In genomic region chr10:34282420-34283238, GRCm38 (mm10) we compare ENCODE assay signal across 8 mouse cellular contexts. TPM values are rescaled to one million over a fixed set of nuclear protein-coding genes. Genes with fewer than 3 reads are reported as not detected.
A peak's percentile ranks its signal among the peaks of the same experiment; 100 is the strongest.
DNase-seq lines count a peak whose midpoint lies in the region; ATAC-seq and TF ChIP-seq lines count a peak whose summit lies in the region.

No protein-coding gene starts in this region.

- H3K36me3 ChIP-seq in intestine, postnatal 0 days (ENCODE audit: control insufficient read depth, insufficient read depth): 0 out of 2 replicates have a peak, but pooled peaks cover 2% of the 10 kb centered on the region
- peaks cover 7% of the 10 kb centered on the region for H3K36me3 ChIP-seq in limb, embryonic 15.5 days
- H3K36me3 ChIP-seq in midbrain, embryonic 13.5 days: peaks cover 10% of the 10 kb centered on the region

- peak overlapping the region; percentile 87 for H3K4me2 ChIP-seq in intestine, postnatal 0 days (replicated peaks; ENCODE audit: low read depth)
- peak overlapping the region; percentile 57 for H3K4me2 ChIP-seq in limb, embryonic 15.5 days
- H3K4me2 ChIP-seq in midbrain, embryonic 13.5 days (replicated peaks): peak overlapping the region; percentile 93

- 2% methylated on average over 47 of the region's 47 CpGs for WGBS in intestine, postnatal 0 days
- 3% methylated on average over 47 of the region's 47 CpGs for WGBS in limb, embryonic 15.5 days
- WGBS in midbrain, embryonic 13.5 days: 3% methylated on average over 47 of the region's 47 CpGs

- peak; percentile 9 for ATAC-seq in common myeloid progenitor, adult 5-6 weeks (replicated peaks; ENCODE audit: low read depth, poor library complexity, severe bottlenecking)
- peak; percentile 38 for ATAC-seq in granulocyte monocyte progenitor cell, adult 5-6 weeks (replicated peaks; ENCODE audit: poor library complexity, severe bottlenecking)
- ATAC-seq in intestine, postnatal 0 days: peak; percentile 78
- ATAC-seq in limb, embryonic 15.5 days (ENCODE audit: insufficient number of reproducible peaks, low FRiP score, low TSS enrichment, low read depth): peak; percentile 52; the same call in 1 of the 2 replicates
- ATAC-seq in midbrain, embryonic 13.5 days: peak; percentile 7

- H3K27ac ChIP-seq in intestine, postnatal 0 days (ENCODE audit: low read depth, low read length): peak overlapping the region; percentile 61
- peak overlapping the region; percentile 90 for H3K27ac ChIP-seq in limb, embryonic 15.5 days
- peak overlapping the region; percentile 90 for H3K27ac ChIP-seq in midbrain, embryonic 13.5 days

- peak overlapping the region; percentile 98 for H3K4me3 ChIP-seq in intestine, postnatal 0 days (ENCODE audit: low read depth, low read length)
- H3K4me3 ChIP-seq in limb, embryonic 15.5 days: peak overlapping the region; percentile 96
- peak overlapping the region; percentile 96 for H3K4me3 ChIP-seq in midbrain, embryonic 13.5 days (replicated peaks)

- H3K4me1 ChIP-seq in intestine, postnatal 0 days (replicated peaks; ENCODE audit: control insufficient read depth, insufficient read depth, low read length): 0 out of 2 replicates have a peak, but pooled peaks cover 3% of the 10 kb centered on the region
- peaks cover 21% of the 10 kb centered on the region for H3K4me1 ChIP-seq in limb, embryonic 15.5 days
- peaks cover 26% of the 10 kb centered on the region for H3K4me1 ChIP-seq in midbrain, embryonic 13.5 days (replicated peaks)

- H3K9me3 ChIP-seq in intestine, postnatal 0 days (ENCODE audit: control insufficient read depth): no peaks in the 10 kb centered on the region
- no peaks in the 10 kb centered on the region for H3K9me3 ChIP-seq in limb, embryonic 15.5 days
- no peaks in the 10 kb centered on the region for H3K9me3 ChIP-seq in midbrain, embryonic 13.5 days

- no peaks in the 10 kb centered on the region for H3K27me3 ChIP-seq in intestine, postnatal 0 days (replicated peaks; ENCODE audit: control insufficient read depth, insufficient read depth, low read length)
- H3K27me3 ChIP-seq in limb, embryonic 15.5 days: no peaks in the 10 kb centered on the region
- no peaks in the 10 kb centered on the region for H3K27me3 ChIP-seq in midbrain, embryonic 13.5 days

- TF ChIP-seq CTCF in intestine, postnatal 0 days (IDR thresholded peaks at IDR 0.05; ENCODE audit: low read depth): no peak

- DNase-seq in 416B (ENCODE audit: low read depth) (peak; percentile 38), R1 (ENCODE audit: low read depth, low spot score) (peak; percentile 53)
- peak; percentile 75 for DNase-seq in testis, postnatal 10 days (ENCODE audit: low spot score)

- peak overlapping the region; percentile 98 for H3K9ac ChIP-seq in intestine, postnatal 0 days (ENCODE audit: low read depth, low read length)
- H3K9ac ChIP-seq in limb, embryonic 15.5 days: peak overlapping the region; percentile 92
- H3K9ac ChIP-seq in midbrain, embryonic 13.5 days (replicated peaks): peak overlapping the region; percentile 93

RNA-seq across cellular contexts. Expression of gene Tspyl1, which starts 0.6 kb away (rescaled TPM):
- total RNA-seq in common myeloid progenitor, adult 5-6 weeks (2017): 54.7 and 57.7 TPM in 2 replicates
- total RNA-seq in granulocyte monocyte progenitor cell, adult 5-6 weeks (2014; fragmentation: Nextera tagmentation): 29.1 and 37.5 TPM in 2 replicates
- 40.8 and 41.4 TPM in 2 replicates for total RNA-seq in granulocyte monocyte progenitor cell, adult 5-6 weeks (2017)
- polyA plus RNA-seq in intestine, postnatal 0 days (2015; fragmentation: Nextera tagmentation; extraction: Ambion mirVana): 45.7 and 48.3 TPM in 2 replicates
- 81.0 and 83.2 TPM in 2 replicates for polyA plus RNA-seq in limb, embryonic 15.5 days (2015; fragmentation: Nextera tagmentation; extraction: Ambion mirVana)
- 137 and 142 TPM in 2 replicates for polyA plus RNA-seq in midbrain, embryonic 13.5 days (2015; fragmentation: Nextera tagmentation; extraction: Ambion mirVana)

RNA-seq across cellular contexts. Expression of gene Tspyl4, which starts 14.6 kb away (rescaled TPM):
- total RNA-seq in common myeloid progenitor, adult 5-6 weeks (2017): 1.7 and 1.8 TPM in 2 replicates
- total RNA-seq in granulocyte monocyte progenitor cell, adult 5-6 weeks (2014; fragmentation: Nextera tagmentation): 0.62 TPM in 1 of 2 replicates, not detected in the other
- total RNA-seq in granulocyte monocyte progenitor cell, adult 5-6 weeks (2017): 0.34 and 2.0 TPM in 2 replicates
- polyA plus RNA-seq in intestine, postnatal 0 days (2015; fragmentation: Nextera tagmentation; extraction: Ambion mirVana): 9.3 and 9.4 TPM in 2 replicates
- 15.3 and 17.0 TPM in 2 replicates for polyA plus RNA-seq in limb, embryonic 15.5 days (2015; fragmentation: Nextera tagmentation; extraction: Ambion mirVana)
- 207 and 216 TPM in 2 replicates for polyA plus RNA-seq in midbrain, embryonic 13.5 days (2015; fragmentation: Nextera tagmentation; extraction: Ambion mirVana)

Comparison
In these comparisons a context has a peak if more than half of its experiments do, and no peak if none do; other contexts are left out.
1. Peak in every context shown above with its lines: DNase-seq, ATAC-seq, H3K4me3 ChIP-seq and H3K27ac ChIP-seq.
2. ATAC-seq: peak in every context shown above with its lines; median percentile 78 in intestine, postnatal 0 days; 52 in limb, embryonic 15.5 days; 38 in granulocyte monocyte progenitor cell, adult 5-6 weeks; 9 in common myeloid progenitor, adult 5-6 weeks; 7 in midbrain, embryonic 13.5 days.
3. RNA of gene Tspyl4, which starts 14.6 kb away (polyA plus RNA-seq): 207 to 216 TPM in midbrain, embryonic 13.5 days; 15.3 to 17.0 TPM in limb, embryonic 15.5 days and 9.3 to 9.4 TPM in intestine, postnatal 0 days; every median in the first group is over 10 times any median in the second.